Mouse (Mus musculus) ES-Bruce4 (cell line): ENCODE results near the gene Shisa8. TPM values are rescaled to one million over a fixed set of nuclear protein-coding genes. Genes with fewer than 3 reads are reported as not detected.

Experiments used
- H3K27ac ChIP-seq: 2 replicates; pipeline ENCODE4 v1.5.1; 2012; ENCODE audit warnings: low read length, inconsistent platforms; ENCODE audit not compliant: insufficient read depth
- H3K27me3 ChIP-seq: 2 replicates; pipeline ENCODE4 v1.6.1; 2012; ENCODE audit warnings: mild to moderate bottlenecking, low read length, inconsistent platforms; ENCODE audit not compliant: control insufficient read depth, poor library complexity, insufficient read depth, severe bottlenecking
- H3K36me3 ChIP-seq: 2 replicates; pipeline ENCODE4 v1.6.1; 2012; ENCODE audit warnings: inconsistent platforms, mild to moderate bottlenecking, low read length, moderate library complexity; ENCODE audit not compliant: control insufficient read depth, poor library complexity, insufficient read depth, severe bottlenecking
- H3K4me1 ChIP-seq: one replicate; pipeline ENCODE4 v1.8.1; 2011; ENCODE audit warnings: low read length; ENCODE audit not compliant: control insufficient read depth, insufficient read depth
- H3K4me3 ChIP-seq: 2 replicates; pipeline ENCODE4 v1.5.1; 2011; ENCODE audit warnings: low read depth, mild to moderate bottlenecking, low read length
- H3K9ac ChIP-seq: 2 replicates; pipeline ENCODE4 v1.6.1; 2012; ENCODE audit warnings: low read depth, mild to moderate bottlenecking, inconsistent platforms; ENCODE audit not compliant: poor library complexity, severe bottlenecking
- H3K9me3 ChIP-seq: replicated peaks from 2 replicates; pipeline ENCODE4 v1.6.1; 2012; ENCODE audit warnings: mild to moderate bottlenecking, low read length, inconsistent platforms; ENCODE audit not compliant: control insufficient read depth, poor library complexity, insufficient read depth, severe bottlenecking
- CTCF ChIP-seq: IDR thresholded peaks from one replicate; pipeline ENCODE4 v1.8.1; 2011; ENCODE audit warnings: low read depth, low read length
- EP300 ChIP-seq: IDR thresholded peaks from 2 replicates; pipeline ENCODE4 v1.6.1; 2011; ENCODE audit warnings: low read depth, low read length; ENCODE audit not compliant: insufficient read depth
- POLR2A ChIP-seq: IDR thresholded peaks from one replicate; pipeline ENCODE4 v1.8.1; 2011; ENCODE audit warnings: low read length; ENCODE audit not compliant: insufficient read depth
- polyA plus RNA-seq: library from polyadenylated mRNA; stranded (reverse); fragments of >200 nt; gene quantifications from 2 replicates; pipeline ENCODE4 v1.2.4, GENCODE M21; 2011; ENCODE audit warnings: low read depth; ENCODE audit not compliant: missing spikeins, insufficient read depth, insufficient read length

Shisa8 gene
- polyA plus RNA-seq, 1 experiment, result 7.4 TPM

- Histone ChIP-seq H3K27me3 (no peaks in the 10 kb centered on the region), H3K4me1 (peaks cover 2% of the 10 kb centered on the region), H3K9ac (no peak overlapping the region), H3K36me3 (peaks cover 71% of the 10 kb centered on the region), H3K9me3 (no peaks in the 10 kb centered on the region), H3K27ac (no peak overlapping the region), H3K4me3 (no peak overlapping the region)
- TF ChIP-seq CTCF (no peak), POLR2A (no peak), EP300 (no peak)
Measured at GRCm38 (mm10) chr15:82196300-82196699, 16.3 kb downstream of the Shisa8 start.

- Histone ChIP-seq H3K9me3 (no peaks in the 10 kb centered on the region), H3K9ac (no peak overlapping the region), H3K4me3 (no peak overlapping the region), H3K36me3 (peaks cover 57% of the 10 kb centered on the region), H3K4me1 (peaks cover 2% of the 10 kb centered on the region), H3K27me3 (no peaks in the 10 kb centered on the region), H3K27ac (0 out of 2 replicates have a peak overlapping the region, but pooled peaks have one; percentile 12)
- TF ChIP-seq POLR2A (no peak), EP300 (peak; percentile 67; the same call in 1 of the 2 replicates), CTCF (no peak)
Measured at GRCm38 (mm10) chr15:82192617-82193016, 20.0 kb downstream of the Shisa8 start.

DNA sequence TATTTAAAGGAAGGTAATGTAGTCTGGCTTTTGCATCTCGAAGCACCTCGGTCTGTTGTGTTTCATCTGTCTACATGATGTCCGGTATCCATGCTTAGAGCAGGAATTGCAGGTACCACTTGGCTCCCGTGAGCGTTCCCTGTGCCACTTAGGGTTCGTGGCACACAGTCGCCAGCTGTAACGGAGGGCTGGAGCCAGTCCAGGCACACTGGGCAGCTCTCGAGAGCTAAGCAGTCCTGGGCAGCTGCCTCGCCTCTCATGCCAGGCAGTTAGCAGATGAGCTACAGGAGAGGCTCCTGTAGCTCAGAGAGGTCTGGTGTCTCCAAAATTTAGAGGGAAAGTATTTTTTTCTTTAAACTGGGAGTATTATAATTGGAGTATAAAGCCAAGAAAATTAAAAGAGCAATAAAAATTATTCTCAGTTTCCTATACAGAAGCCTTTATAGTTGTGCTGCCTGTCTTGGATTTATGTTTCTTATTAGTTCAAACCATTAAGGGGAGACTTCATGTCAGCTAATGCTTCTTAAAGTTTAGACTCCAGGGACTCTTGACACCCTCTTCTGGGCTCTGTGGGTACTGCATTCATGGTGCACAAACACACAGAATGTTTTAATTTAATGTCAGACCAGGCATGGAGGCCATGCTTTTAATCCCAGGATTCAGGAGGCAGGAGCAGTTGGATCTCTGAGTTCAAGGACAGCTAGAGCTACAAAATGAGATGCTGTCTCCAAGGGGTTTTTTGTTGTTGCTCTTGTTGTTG lies 24.0 kb downstream of the Shisa8 start:
- Histone ChIP-seq H3K36me3 (peaks cover 41% of the 10 kb centered on the region), H3K9ac (no peak overlapping the region), H3K9me3 (no peaks in the 10 kb centered on the region), H3K4me3 (no peak overlapping the region), H3K27ac (peak overlapping the region; percentile 55; the same call in 1 of the 2 replicates), H3K27me3 (no peaks in the 10 kb centered on the region), H3K4me1 (peaks cover 2% of the 10 kb centered on the region)
- TF ChIP-seq POLR2A, result no peak

- peaks cover 39% of the 10 kb centered on the region for H3K36me3 ChIP-seq
- H3K9me3 ChIP-seq, result no peaks in the 10 kb centered on the region
- H3K27me3 ChIP-seq, result no peaks in the 10 kb centered on the region
- H3K4me1 ChIP-seq, result peaks cover 2% of the 10 kb centered on the region
- no peak overlapping the region for H3K4me3 ChIP-seq
- TF ChIP-seq EP300 (peak; percentile 58; the same call in 1 of the 2 replicates), POLR2A (no peak)
- peak overlapping the region; percentile 64 for H3K27ac ChIP-seq
- no peak overlapping the region for H3K9ac ChIP-seq
Measured at GRCm38 (mm10) chr15:82187924-82188323, 24.7 kb downstream of the Shisa8 start.

DNA sequence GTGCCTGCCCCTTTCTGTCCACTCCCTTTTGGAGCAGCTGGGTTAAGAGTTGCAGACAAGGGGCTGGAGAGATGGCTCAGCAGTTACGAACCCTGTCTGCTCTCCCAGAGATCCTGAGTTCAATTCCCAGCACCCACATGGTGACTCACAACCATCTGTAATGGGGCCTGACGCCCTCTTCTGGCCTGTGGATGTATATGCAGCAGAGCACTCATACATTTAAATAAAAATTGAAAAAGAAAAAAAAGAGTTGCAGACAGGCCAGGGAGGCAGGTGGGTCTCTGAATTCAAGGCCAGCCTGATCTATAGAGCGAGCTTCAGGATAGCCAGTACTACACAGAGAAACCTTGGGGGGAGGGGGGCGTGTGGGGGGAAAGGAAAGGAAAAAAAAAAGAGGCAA lies 25.2 kb downstream of the Shisa8 start:
- peaks cover 1% of the 10 kb centered on the region for H3K9me3 ChIP-seq
- no peak for TF ChIP-seq CTCF
- TF ChIP-seq EP300, result no peak
- TF ChIP-seq POLR2A, result no peak
- peaks cover 41% of the 10 kb centered on the region for H3K36me3 ChIP-seq
- no peak overlapping the region for H3K9ac ChIP-seq
- H3K4me1 ChIP-seq, result peaks cover 2% of the 10 kb centered on the region
- H3K4me3 ChIP-seq, result no peak overlapping the region
- peak overlapping the region; percentile 64 for H3K27ac ChIP-seq
- no peaks in the 10 kb centered on the region for H3K27me3 ChIP-seq

DNA sequence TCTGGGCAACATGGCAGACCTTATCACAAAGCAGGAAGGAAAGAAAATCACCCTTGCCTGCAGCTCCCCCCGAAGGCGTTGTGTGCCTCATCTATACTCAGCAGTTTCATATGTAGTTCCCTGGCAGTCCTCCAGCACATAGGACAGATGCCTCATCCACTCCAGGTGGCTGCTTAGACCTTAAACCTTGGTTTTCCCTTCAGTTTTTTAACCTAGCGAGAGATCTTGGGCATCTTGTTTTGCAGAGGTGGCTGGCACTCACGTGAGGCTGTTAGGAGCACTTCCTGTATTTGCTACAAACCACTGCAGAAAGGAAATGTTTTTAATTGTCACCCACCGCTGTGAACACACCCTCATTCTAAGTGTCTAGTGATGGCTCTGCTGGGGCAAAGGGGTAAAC lies 25.7 kb downstream of the Shisa8 start:
- H3K4me3 ChIP-seq, result no peak overlapping the region
- H3K36me3 ChIP-seq, result peaks cover 42% of the 10 kb centered on the region

More for the DNA sequence above, 25.7 kb downstream of the Shisa8 start:
- Histone ChIP-seq H3K9me3 (peaks cover 6% of the 10 kb centered on the region), H3K4me1 (peaks cover 2% of the 10 kb centered on the region), H3K27me3 (no peaks in the 10 kb centered on the region), H3K9ac (no peak overlapping the region), H3K27ac (peak overlapping the region; percentile 64)
- no peak for TF ChIP-seq CTCF
- no peak for TF ChIP-seq EP300
- no peak for TF ChIP-seq POLR2A
